Mouse (Mus musculus): ENCODE data around the gene Cntnap2.

Cntnap2 gene

GRCm38 (mm10) chr6:47294433-47294832 is 2235.3 kb downstream of the Cntnap2 start:
- no peak for DNase-seq (ENCODE audit: low read depth, low spot score)

- DNase-seq (ENCODE audit: low read depth, low spot score) = no peak
Measured at GRCm38 (mm10) chr6:47304848-47305490, 2245.8 kb downstream of the Cntnap2 start.

- DNase-seq (ENCODE audit: low read depth, low spot score) = no peak
Measured at GRCm38 (mm10) chr6:47306065-47306798, 2247.1 kb downstream of the Cntnap2 start.

- DNase-seq (ENCODE audit: low read depth, low spot score) = no peak
Measured at GRCm38 (mm10) chr6:47306954-47307353, 2247.8 kb downstream of the Cntnap2 start.

GRCm38 (mm10) chr6:47314507-47315334 is 2255.6 kb downstream of the Cntnap2 start:
- peak; percentile 80 for DNase-seq (ENCODE audit: low read depth, low spot score)

GRCm38 (mm10) chr6:47315454-47315853 is 2256.3 kb downstream of the Cntnap2 start:
- no peak for DNase-seq (ENCODE audit: low read depth, low spot score)

- no peak for DNase-seq (ENCODE audit: low read depth, low spot score)
Measured at GRCm38 (mm10) chr6:47317253-47317652, 2258.1 kb downstream of the Cntnap2 start.

- DNase-seq (ENCODE audit: low read depth, low spot score) = no peak
Measured at GRCm38 (mm10) chr6:47318705-47319104, 2259.5 kb downstream of the Cntnap2 start.

- DNase-seq (ENCODE audit: low read depth, low spot score) = peak; percentile 63
Measured at GRCm38 (mm10) chr6:47319309-47319983, 2260.3 kb downstream of the Cntnap2 start.

GRCm38 (mm10) chr6:47323169-47323835 is 2264.1 kb downstream of the Cntnap2 start:
- DNase-seq (ENCODE audit: low read depth, low spot score) = no peak

- no peak for DNase-seq (ENCODE audit: low read depth, low spot score)
Measured at GRCm38 (mm10) chr6:47323886-47324285, 2264.7 kb downstream of the Cntnap2 start.

- peak; percentile 81 for DNase-seq (ENCODE audit: low read depth, low spot score)
Measured at GRCm38 (mm10) chr6:47328281-47328680, 2269.1 kb downstream of the Cntnap2 start.

GRCm38 (mm10) chr6:47329212-47329611 is 2270.1 kb downstream of the Cntnap2 start:
- no peak for DNase-seq (ENCODE audit: low read depth, low spot score)

- DNase-seq (ENCODE audit: low read depth, low spot score) = peak; percentile 68
Measured at GRCm38 (mm10) chr6:47333016-47333415, 2273.9 kb downstream of the Cntnap2 start.

- DNase-seq (ENCODE audit: low read depth, low spot score) = no peak
Measured at GRCm38 (mm10) chr6:47334377-47334776, 2275.2 kb downstream of the Cntnap2 start.

GRCm38 (mm10) chr6:47337300-47337699 is 2278.1 kb downstream of the Cntnap2 start:
- DNase-seq (ENCODE audit: low read depth, low spot score) = no peak

- DNase-seq (ENCODE audit: low read depth, low spot score) = no peak
Measured at GRCm38 (mm10) chr6:47338113-47338512, 2279.0 kb downstream of the Cntnap2 start.

GRCm38 (mm10) chr6:47340813-47341502 is 2281.8 kb downstream of the Cntnap2 start:
- DNase-seq (ENCODE audit: low read depth, low spot score) = no peak

- no peak for DNase-seq (ENCODE audit: low read depth, low spot score)
Measured at GRCm38 (mm10) chr6:47341503-47341884, 2282.3 kb downstream of the Cntnap2 start.

GRCm38 (mm10) chr6:47343245-47343644 is 2284.1 kb downstream of the Cntnap2 start:
- DNase-seq (ENCODE audit: low read depth, low spot score) = peak; percentile 26

GRCm38 (mm10) chr6:47344696-47345095 is 2285.5 kb downstream of the Cntnap2 start:
- no peak for DNase-seq (ENCODE audit: low read depth, low spot score)

All from 3T3-L1 (cell line).